Mouse (Mus musculus): ENCODE data around the gene Cenpv.

Gene Cenpv

GRCm38 (mm10) chr11:62539089-62539890 lies at the start of gene Cenpv:
TSS of gene Cenpv (minus strand) at chr11:62539261.
- peak; percentile 77 for DNase-seq

- DNase-seq, result no peak
Observed at GRCm38 (mm10) chr11:62587034-62587433, 48.0 kb upstream of the Cenpv start.

- no peak for DNase-seq
Observed at GRCm38 (mm10) chr11:62584671-62585206, 45.7 kb upstream of the Cenpv start.

GRCm38 (mm10) chr11:62583031-62583430 lies 44.0 kb upstream of the Cenpv start:
- DNase-seq, result no peak

- DNase-seq, result no peak
Observed at GRCm38 (mm10) chr11:62576530-62577152, 37.6 kb upstream of the Cenpv start.

GRCm38 (mm10) chr11:62575659-62576438 lies 36.8 kb upstream of the Cenpv start:
- peak; percentile 47 for DNase-seq

GRCm38 (mm10) chr11:62575297-62575658 lies 36.2 kb upstream of the Cenpv start:
- peak; percentile 88 for DNase-seq

GRCm38 (mm10) chr11:62574703-62575085 lies 35.6 kb upstream of the Cenpv start:
- DNase-seq, result no peak

GRCm38 (mm10) chr11:62573959-62574702 lies 35.1 kb upstream of the Cenpv start, which contains the start of gene Trpv2:
TSS of gene Trpv2 (plus strand) at chr11:62574486.
- no peak for DNase-seq

- DNase-seq, result no peak
Observed at GRCm38 (mm10) chr11:62568300-62568699, 29.2 kb upstream of the Cenpv start.

- no peak for DNase-seq
Observed at GRCm38 (mm10) chr11:62566211-62566610, 27.1 kb upstream of the Cenpv start.

GRCm38 (mm10) chr11:62565747-62566146 lies 26.7 kb upstream of the Cenpv start:
- no peak for DNase-seq

- DNase-seq, result no peak
Observed at GRCm38 (mm10) chr11:62563590-62563989, 24.5 kb upstream of the Cenpv start.

GRCm38 (mm10) chr11:62560463-62561016 lies 21.5 kb upstream of the Cenpv start:
- DNase-seq, result no peak

GRCm38 (mm10) chr11:62558961-62559646 lies 20.0 kb upstream of the Cenpv start:
- DNase-seq, result no peak

GRCm38 (mm10) chr11:62558152-62558551 lies 19.1 kb upstream of the Cenpv start:
- no peak for DNase-seq

- no peak for DNase-seq
Observed at GRCm38 (mm10) chr11:62557205-62557604, 18.1 kb upstream of the Cenpv start.

GRCm38 (mm10) chr11:62555896-62556412 lies 16.9 kb upstream of the Cenpv start:
- no peak for DNase-seq

- DNase-seq, result no peak
Observed at GRCm38 (mm10) chr11:62554934-62555517, 16.0 kb upstream of the Cenpv start.

- DNase-seq, result no peak
Observed at GRCm38 (mm10) chr11:62554163-62554855, 15.2 kb upstream of the Cenpv start.
